Mouse (Mus musculus) G1E (cell line): ENCODE measurements around the gene Grm7.

Source experiments
- CTCF ChIP-seq: IDR thresholded peaks from 2 replicates; pipeline ENCODE4 v1.5.1; 2012; ENCODE audit warnings: low read depth, low read length, inconsistent platforms, mixed read lengths
- GATA1 ChIP-seq: IDR thresholded peaks from 2 replicates; pipeline ENCODE4 v1.6.1; 2012; ENCODE audit warnings: borderline replicate concordance, low read length, inconsistent platforms, mixed read lengths
- GATA2 ChIP-seq: IDR thresholded peaks from 2 replicates; pipeline ENCODE4 v1.6.1; 2012; ENCODE audit warnings: low read depth, low read length, inconsistent platforms, borderline replicate concordance
- POLR2AphosphoS5 ChIP-seq: IDR thresholded peaks from 2 replicates; pipeline ENCODE4 v1.6.1; 2012; ENCODE audit warnings: low read depth, low read length, inconsistent platforms; ENCODE audit not compliant: insufficient replicate concordance
- TAL1 ChIP-seq: conservative IDR thresholded peaks from 2 replicates; pipeline ENCODE4 v1.6.1; 2012; ENCODE audit warnings: low read depth, low read length, inconsistent platforms, mixed read lengths

DNA sequence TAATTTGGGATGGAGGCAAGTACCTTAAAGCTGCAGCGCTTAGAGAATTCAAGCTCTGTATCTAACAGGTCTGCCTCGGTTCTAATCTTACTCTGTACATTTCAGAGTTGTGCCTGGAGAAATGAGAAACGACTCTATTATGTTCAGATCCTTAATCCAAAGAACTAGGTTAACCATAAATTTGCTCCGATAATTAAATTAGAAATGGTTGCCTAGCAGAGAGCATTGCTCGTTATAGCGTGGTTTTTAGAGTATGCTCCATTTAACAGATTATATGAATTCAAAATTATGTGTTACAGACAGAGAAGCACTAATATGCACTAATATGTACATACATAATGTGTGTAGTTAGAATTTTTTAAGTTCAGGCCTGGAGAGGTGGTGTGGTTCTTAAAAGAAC, 130.7 kb downstream of the Grm7 start:
- TF ChIP-seq GATA1 (no peak), CTCF (no peak), POLR2AphosphoS5 (no peak), GATA2 (no peak), TAL1 (no peak)
